Mouse (Mus musculus) C2C12 (cell line): ENCODE results near the gene Frmd6. TPM values are rescaled to one million over a fixed set of nuclear protein-coding genes. Genes with fewer than 3 reads are reported as not detected.

Experiments used
- H3K27me3 ChIP-seq: one replicate; pipeline ENCODE4 v1.6.1; 2011; ENCODE audit not compliant: control insufficient read depth, insufficient read depth, insufficient read length
- H3K36me3 ChIP-seq: one replicate; pipeline ENCODE4 v1.6.1; 2011; ENCODE audit not compliant: control insufficient read depth, insufficient read depth
- H3K4me3 ChIP-seq: one replicate; pipeline ENCODE4 v1.5.1; 2011; ENCODE audit warnings: mild to moderate bottlenecking, control low read depth; ENCODE audit not compliant: poor library complexity, insufficient read depth, severe bottlenecking
- H3K79me2 ChIP-seq: one replicate; pipeline ENCODE4 v1.6.1; 2011; ENCODE audit not compliant: control insufficient read depth, insufficient read depth
- H3K79me3 ChIP-seq: one replicate; pipeline ENCODE4 v1.6.1; 2011; ENCODE audit warnings: low read depth, control low read depth
- H3ac ChIP-seq: one replicate; pipeline ENCODE3; 2011; ENCODE audit warnings: low read depth; ENCODE audit not compliant: control insufficient read depth, insufficient read length
- CEBPB ChIP-seq: IDR thresholded peaks from one replicate; pipeline ENCODE4 v1.6.1; 2011; ENCODE audit warnings: low read depth, mild to moderate bottlenecking, control low read depth, moderate library complexity
- CTCF ChIP-seq: IDR thresholded peaks from one replicate; pipeline ENCODE4 v1.5.1; 2011; ENCODE audit not compliant: control insufficient read depth, insufficient read depth, insufficient read length
- FOSL1 ChIP-seq: IDR thresholded peaks from one replicate; pipeline ENCODE4 v1.8.0; 2011; ENCODE audit warnings: mild to moderate bottlenecking, low read length; ENCODE audit not compliant: poor library complexity, insufficient read depth, severe bottlenecking
- MAX ChIP-seq: IDR thresholded peaks from one replicate; pipeline ENCODE4 v1.6.1; 2011; ENCODE audit warnings: mild to moderate bottlenecking, control low read depth
- MYOD1 ChIP-seq: IDR thresholded peaks from one replicate; pipeline ENCODE4 v1.6.1; 2011; ENCODE audit warnings: low read depth; ENCODE audit not compliant: control insufficient read depth, insufficient read length
- MYOG ChIP-seq: IDR thresholded peaks from one replicate; pipeline ENCODE4 v1.6.1; 2011; ENCODE audit not compliant: control insufficient read depth, insufficient read length; ENCODE audit errors: extremely low read depth
- USF1 ChIP-seq: IDR thresholded peaks from one replicate; pipeline ENCODE4 v1.6.1; 2011; ENCODE audit warnings: low read depth, mild to moderate bottlenecking, control low read depth, moderate library complexity
- polyA plus RNA-seq: library from polyadenylated mRNA; unstranded; fragments of >200 nt; fragmentation: generic; extraction: Trizol; gene quantifications from one replicate; pipeline ENCODE4 v1.2.1, GENCODE M21; 2012; ENCODE audit warnings: missing spikeins

Frmd6 gene
- polyA plus RNA-seq, 1 experiment, result 29.2 TPM

- Histone ChIP-seq H3K79me3 (peaks cover 17% of the 10 kb centered on the region), H3ac (no peak overlapping the region), H3K79me2 (peaks cover 40% of the 10 kb centered on the region), H3K27me3 (no peaks in the 10 kb centered on the region), H3K36me3 (peaks cover 15% of the 10 kb centered on the region), H3K4me3 (peak overlapping the region; percentile 98)
- no peak for TF ChIP-seq CEBPB
- no peak for TF ChIP-seq MYOG
- no peak for TF ChIP-seq USF1
- TF ChIP-seq FOSL1, result no peak
- TF ChIP-seq CTCF, result no peak
- TF ChIP-seq MAX, result no peak
- no peak for TF ChIP-seq MYOD1
Measured at GRCm38 (mm10) chr12:70937150-70937549, 111.8 kb downstream of the Frmd6 start.

- TF ChIP-seq CEBPB (no peak), MAX (peak; percentile 98)
- peaks cover 40% of the 10 kb centered on the region for H3K79me2 ChIP-seq
- peak within 1 kb of the TSS; percentile 98 for H3K4me3 ChIP-seq
- peaks cover 17% of the 10 kb centered on the region for H3K79me3 ChIP-seq
- peak within 1 kb of the TSS; percentile 96 for H3ac ChIP-seq
- peaks cover 21% of the 10 kb centered on the region for H3K36me3 ChIP-seq
- no peaks in the 10 kb centered on the region for H3K27me3 ChIP-seq
Measured at GRCm38 (mm10) chr12:70937571-70938384, 112.5 kb downstream of the Frmd6 start, which contains the start of gene Actr10. TSS of gene Actr10 (plus strand) at chr12:70937857.

- Histone ChIP-seq H3K27me3 (no peaks in the 10 kb centered on the region), H3K79me2 (peaks cover 40% of the 10 kb centered on the region), H3K79me3 (peaks cover 17% of the 10 kb centered on the region), H3ac (no peak overlapping the region), H3K4me3 (no peak overlapping the region), H3K36me3 (peaks cover 46% of the 10 kb centered on the region)
- no peak for TF ChIP-seq CEBPB
- no peak for TF ChIP-seq MYOD1
- TF ChIP-seq CTCF, result no peak
- TF ChIP-seq USF1, result no peak
- no peak for TF ChIP-seq MYOG
- TF ChIP-seq MAX, result no peak
- TF ChIP-seq FOSL1, result no peak
Measured at GRCm38 (mm10) chr12:70940806-70941205, 115.5 kb downstream of the Frmd6 start.

GRCm38 (mm10) chr12:70944181-70944580 is 118.9 kb downstream of the Frmd6 start:
- H3K27me3 ChIP-seq, result no peaks in the 10 kb centered on the region
- H3K79me2 ChIP-seq, result peaks cover 25% of the 10 kb centered on the region
- H3ac ChIP-seq, result no peak overlapping the region
- no peak overlapping the region for H3K4me3 ChIP-seq
- peaks cover 8% of the 10 kb centered on the region for H3K79me3 ChIP-seq
- H3K36me3 ChIP-seq, result peaks cover 61% of the 10 kb centered on the region
- TF ChIP-seq CTCF, result no peak
- TF ChIP-seq MYOG, result no peak
- no peak for TF ChIP-seq CEBPB
- no peak for TF ChIP-seq MAX
- TF ChIP-seq USF1, result no peak
- TF ChIP-seq FOSL1, result no peak
- TF ChIP-seq MYOD1, result no peak

GRCm38 (mm10) chr12:70946585-70947256 is 121.4 kb downstream of the Frmd6 start:
- H3K27me3 ChIP-seq, result no peaks in the 10 kb centered on the region
- H3K36me3 ChIP-seq, result peaks cover 61% of the 10 kb centered on the region
- no peak overlapping the region for H3ac ChIP-seq
- no peak overlapping the region for H3K4me3 ChIP-seq
- TF ChIP-seq FOSL1, result no peak
- TF ChIP-seq MYOG, result no peak
- no peak for TF ChIP-seq CEBPB
- no peak for TF ChIP-seq MYOD1
- TF ChIP-seq USF1, result no peak
- TF ChIP-seq MAX, result no peak
- no peak for TF ChIP-seq CTCF
- H3K79me2 ChIP-seq, result no peaks in the 10 kb centered on the region
- H3K79me3 ChIP-seq, result no peaks in the 10 kb centered on the region

Other genes starting within 250 kb of the Frmd6 start
- gene Actr10, start 112.3 kb downstream of the Frmd6 start, polyA plus RNA-seq, result 110 TPM
- gene Psma3, start 149.1 kb downstream of the Frmd6 start, polyA plus RNA-seq, result 270 TPM
- gene Arid4a, start 190.5 kb downstream of the Frmd6 start, polyA plus RNA-seq, result 2.0 TPM